Mouse (Mus musculus) hindbrain, embryonic 11.5 days (tissue): ENCODE results near the gene Rab23. TPM values are rescaled to one million over a fixed set of nuclear protein-coding genes. Genes with fewer than 3 reads are reported as not detected.

Source experiments
- ATAC-seq: fragments of 200-750 bp; cut with Nextera tagmentation; 2 replicates; pipeline ENCODE4 v1.8.0; 2017; ENCODE audit warnings: mild to moderate bottlenecking, moderate TSS enrichment, moderate library complexity; ENCODE audit not compliant: low FRiP score
- DNase-seq: peaks from one replicate; pipeline ENCODE4 v3.0.0-alpha.2; 2015; ENCODE audit warnings: low spot score
- H3K27ac ChIP-seq: fragments of 300-500 bp; sonication (generic); 2 replicates; pipeline ENCODE4 v1.5.1; 2014; ENCODE audit warnings: mild to moderate bottlenecking, low read depth, low read length
- H3K27me3 ChIP-seq: fragments of 300-500 bp; sonication (generic); 2 replicates; pipeline ENCODE4 v1.6.1; 2014; ENCODE audit warnings: mild to moderate bottlenecking, low read length, moderate library complexity, mixed read lengths; ENCODE audit not compliant: control insufficient read depth, insufficient read depth
- H3K36me3 ChIP-seq: fragments of 300-500 bp; sonication (generic); 2 replicates; pipeline ENCODE4 v1.6.1; 2014; ENCODE audit warnings: mild to moderate bottlenecking, low read length, moderate library complexity, mixed read lengths; ENCODE audit not compliant: control insufficient read depth, insufficient read depth
- H3K4me1 ChIP-seq: fragments of 300-500 bp; sonication (generic); replicated peaks from 2 replicates; pipeline ENCODE4 v1.6.1; 2014; ENCODE audit warnings: low read length, mixed read lengths; ENCODE audit not compliant: control insufficient read depth, insufficient read depth
- H3K4me2 ChIP-seq: fragments of 300-500 bp; sonication (generic); replicated peaks from 2 replicates; pipeline ENCODE4 v1.6.1; 2014; ENCODE audit warnings: mild to moderate bottlenecking, low read depth, low read length
- H3K4me3 ChIP-seq: fragments of 300-500 bp; sonication (generic); 2 replicates; pipeline ENCODE4 v1.5.1; 2014; ENCODE audit warnings: low read depth, low read length
- H3K9ac ChIP-seq: fragments of 300-500 bp; sonication (generic); 2 replicates; pipeline ENCODE4 v1.6.1; 2014; ENCODE audit warnings: low read depth, low read length
- H3K9me3 ChIP-seq: fragments of 300-500 bp; sonication (generic); 2 replicates; pipeline ENCODE4 v1.6.1; 2016; ENCODE audit warnings: low read length; ENCODE audit not compliant: control insufficient read depth
- WGBS: fragments of 180-500 bp; shearing (Covaris S2); extraction: QIAGEN DNeasy Blood & Tissue Kit; methylation state at CpG from one replicate; pipeline ENCODE4 v1.1.7; 2014; 5-methylcytosine and 5-hydroxymethylcytosine counted together
- polyA plus RNA-seq: library from polyadenylated mRNA; unstranded; fragments of >200 nt; fragmentation: Nextera tagmentation; extraction: Ambion mirVana; gene quantifications from 2 replicates; pipeline ENCODE4 v1.2.1, GENCODE M21; 2014

Rab23 gene
- polyA plus RNA-seq, result 23.2 and 25.2 TPM in 2 replicates

DNA sequence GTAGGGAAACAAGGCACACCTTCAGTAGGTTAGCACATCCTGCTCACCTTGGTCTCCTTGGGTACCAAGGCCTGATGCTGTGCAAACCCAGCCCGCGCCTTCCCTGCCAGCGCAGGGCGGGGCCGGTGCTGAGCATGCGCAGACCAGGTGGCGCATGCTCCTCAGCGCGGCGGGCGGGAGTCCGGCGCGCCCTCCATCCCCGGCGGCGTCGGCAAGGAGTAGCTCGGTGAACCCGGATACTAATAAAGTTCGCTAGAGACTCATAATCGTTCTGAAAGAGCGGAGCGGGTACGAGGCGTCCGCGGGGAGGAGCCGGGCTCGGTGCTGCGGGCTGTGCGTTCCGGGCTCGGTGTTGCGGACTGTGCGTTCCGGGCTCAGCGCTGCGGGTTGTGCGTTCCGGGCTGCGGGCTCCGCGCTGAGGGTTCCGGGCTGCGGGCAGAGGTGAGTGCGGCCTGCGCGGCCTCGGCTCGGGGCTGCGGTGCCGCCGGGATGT, at the start of gene Rab23:
TSS of gene Rab23 (plus strand) at position 155 of the 493 bp plus-strand sequence.
- Histone ChIP-seq H3K36me3 (no peaks in the 10 kb centered on the region), H3K9ac (peak within 1 kb of the TSS; percentile 91), H3K4me2 (peak within 1 kb of the TSS; percentile 69), H3K9me3 (no peaks in the 10 kb centered on the region), H3K27me3 (no peaks in the 10 kb centered on the region), H3K4me3 (peak within 1 kb of the TSS; percentile 77), H3K27ac (peak within 1 kb of the TSS; percentile 90), H3K4me1 (no peaks in the 10 kb centered on the region; the same call in 1 of the 2 replicates)
- under 1% methylated on average over 50 of the region's 54 CpGs for WGBS
- DNase-seq, result peak; percentile 90
- ATAC-seq, result peak; percentile 96

GRCm38 (mm10) chr1:33670164-33670616, 49.5 kb upstream of the Rab23 start:
- peak; percentile 76 for ATAC-seq
- under 1% methylated on average over 37 of the region's 37 CpGs for WGBS

DNA sequence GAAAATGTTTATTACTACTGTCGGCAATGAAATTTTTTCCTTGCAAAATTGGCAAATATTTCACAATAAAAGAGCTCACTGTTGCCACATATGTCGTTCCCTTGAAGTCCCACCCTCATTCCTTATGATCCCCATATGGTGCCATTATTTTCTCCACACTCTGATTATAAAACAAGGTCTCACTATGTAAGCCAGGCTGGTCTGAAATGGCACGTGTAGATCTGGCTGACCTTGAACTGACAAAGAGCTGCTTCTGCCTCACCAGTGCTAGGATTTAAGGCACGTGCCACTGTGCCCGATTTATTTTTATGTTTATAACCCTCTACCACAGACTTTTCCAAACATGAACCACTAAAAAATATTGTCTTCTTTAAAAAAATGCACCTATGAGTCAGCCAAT, 48.2 kb upstream of the Rab23 start:
- no peaks in the 10 kb centered on the region for H3K4me1 ChIP-seq
- H3K9me3 ChIP-seq, result no peaks in the 10 kb centered on the region
- no peak for ATAC-seq
- H3K27me3 ChIP-seq, result no peaks in the 10 kb centered on the region
- no peak for DNase-seq
- no peak overlapping the region for H3K9ac ChIP-seq
- H3K4me2 ChIP-seq, result no peak overlapping the region
- H3K36me3 ChIP-seq, result no peaks in the 10 kb centered on the region
- no peak overlapping the region for H3K27ac ChIP-seq
- H3K4me3 ChIP-seq, result no peak overlapping the region
- WGBS, result 85% methylated on average over 5 of the region's 5 CpGs

More at GRCm38 (mm10) chr1:33670164-33670616, 49.5 kb upstream of the Rab23 start:
- H3K27me3 ChIP-seq, result no peaks in the 10 kb centered on the region
- peak overlapping the region; percentile 77 for H3K4me3 ChIP-seq
- H3K9ac ChIP-seq, result peak overlapping the region; percentile 75
- H3K4me2 ChIP-seq, result peak overlapping the region; percentile 89
- H3K9me3 ChIP-seq, result no peaks in the 10 kb centered on the region
- peak overlapping the region; percentile 67 for H3K27ac ChIP-seq
- no peaks in the 10 kb centered on the region for H3K36me3 ChIP-seq
- DNase-seq, result peak; percentile 81
- no peaks in the 10 kb centered on the region for H3K4me1 ChIP-seq

- H3K4me3 ChIP-seq, result no peak overlapping the region
- H3K9ac ChIP-seq, result no peak overlapping the region
- H3K27me3 ChIP-seq, result no peaks in the 10 kb centered on the region
- DNase-seq, result no peak
- H3K27ac ChIP-seq, result no peak overlapping the region
- ATAC-seq, result no peak
- WGBS, result 72% methylated on average over 3 of the region's 3 CpGs
- no peak overlapping the region for H3K4me2 ChIP-seq
- no peaks in the 10 kb centered on the region for H3K9me3 ChIP-seq
- no peaks in the 10 kb centered on the region for H3K36me3 ChIP-seq
- no peaks in the 10 kb centered on the region for H3K4me1 ChIP-seq
Observed at GRCm38 (mm10) chr1:33672083-33672482, 47.6 kb upstream of the Rab23 start.

GRCm38 (mm10) chr1:33672514-33672913, 47.2 kb upstream of the Rab23 start:
- Histone ChIP-seq H3K4me1 (no peaks in the 10 kb centered on the region), H3K27me3 (no peaks in the 10 kb centered on the region), H3K27ac (no peak overlapping the region), H3K9ac (no peak overlapping the region), H3K4me2 (no peak overlapping the region), H3K4me3 (no peak overlapping the region), H3K9me3 (no peaks in the 10 kb centered on the region), H3K36me3 (no peaks in the 10 kb centered on the region)
- DNase-seq (peak; percentile 57), ATAC-seq (no peak)
- 22% methylated on average over 3 of the region's 3 CpGs for WGBS

- Histone ChIP-seq H3K9ac (no peak overlapping the region), H3K4me2 (no peak overlapping the region), H3K27ac (no peak overlapping the region), H3K4me3 (no peak overlapping the region), H3K4me1 (no peaks in the 10 kb centered on the region), H3K36me3 (no peaks in the 10 kb centered on the region), H3K27me3 (no peaks in the 10 kb centered on the region), H3K9me3 (no peaks in the 10 kb centered on the region)
- WGBS, result 82% methylated on average over 17 of the region's 17 CpGs
- DNase-seq (no peak), ATAC-seq (no peak)
Observed at GRCm38 (mm10) chr1:33673158-33673960, 46.3 kb upstream of the Rab23 start.

- no peaks in the 10 kb centered on the region for H3K27me3 ChIP-seq
- H3K9me3 ChIP-seq, result no peaks in the 10 kb centered on the region
- no peak for ATAC-seq
- H3K4me3 ChIP-seq, result no peak overlapping the region
- no peaks in the 10 kb centered on the region for H3K36me3 ChIP-seq
- H3K27ac ChIP-seq, result no peak overlapping the region
- WGBS, result 51% methylated on average over 3 of the region's 4 CpGs
- no peak for DNase-seq
- no peaks in the 10 kb centered on the region for H3K4me1 ChIP-seq
- H3K9ac ChIP-seq, result no peak overlapping the region
- no peak overlapping the region for H3K4me2 ChIP-seq
Observed at GRCm38 (mm10) chr1:33680435-33680834, 39.3 kb upstream of the Rab23 start.

GRCm38 (mm10) chr1:33680890-33681289, 38.8 kb upstream of the Rab23 start:
- H3K9ac ChIP-seq, result no peak overlapping the region
- no peaks in the 10 kb centered on the region for H3K36me3 ChIP-seq
- H3K4me3 ChIP-seq, result no peak overlapping the region
- H3K4me2 ChIP-seq, result no peak overlapping the region
- no peak overlapping the region for H3K27ac ChIP-seq
- no peaks in the 10 kb centered on the region for H3K9me3 ChIP-seq
- DNase-seq, result no peak
- no peaks in the 10 kb centered on the region for H3K4me1 ChIP-seq
- no peaks in the 10 kb centered on the region for H3K27me3 ChIP-seq
- ATAC-seq, result no peak
- 87% methylated on average over 7 of the region's 7 CpGs for WGBS

DNA sequence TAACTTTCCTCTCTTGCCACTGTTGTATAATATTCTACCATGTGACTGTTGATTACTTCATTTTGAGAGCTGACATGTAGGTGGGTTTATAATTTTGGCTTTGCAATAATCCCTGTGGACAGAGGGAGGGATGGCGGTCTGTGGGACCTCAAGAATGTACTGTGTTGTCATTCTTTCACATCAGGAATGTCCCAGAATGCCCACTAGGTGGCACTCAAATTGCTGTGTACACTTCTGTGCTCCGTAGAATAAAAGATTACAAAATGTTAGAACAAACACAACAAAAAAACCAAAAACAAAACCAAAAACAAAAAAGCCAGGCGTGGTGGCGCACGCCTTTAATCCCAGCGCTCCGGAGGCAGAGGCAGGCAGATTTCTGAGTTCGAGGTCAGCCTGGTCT, 35.2 kb upstream of the Rab23 start:
- Histone ChIP-seq H3K27ac (no peak overlapping the region), H3K36me3 (no peaks in the 10 kb centered on the region), H3K27me3 (no peaks in the 10 kb centered on the region), H3K9ac (no peak overlapping the region), H3K4me3 (no peak overlapping the region), H3K9me3 (no peaks in the 10 kb centered on the region), H3K4me1 (no peaks in the 10 kb centered on the region), H3K4me2 (no peak overlapping the region)
- ATAC-seq, result no peak
- WGBS, result 72% methylated on average over 8 of the region's 8 CpGs
- peak; percentile 33 for DNase-seq
